Mouse (Mus musculus) limb, embryonic 14.5 days (tissue): ENCODE results near the gene Usp7. TPM values are rescaled to one million over a fixed set of nuclear protein-coding genes. Genes with fewer than 3 reads are reported as not detected.

Source experiments
- ATAC-seq: fragments of 200-750 bp; cut with Nextera tagmentation; 2 replicates; pipeline ENCODE4 v1.8.0; 2017; ENCODE audit warnings: low read depth, moderate number of reproducible peaks, moderate TSS enrichment; ENCODE audit not compliant: low FRiP score
- DNase-seq: peaks from one replicate; pipeline ENCODE4 v3.0.0-alpha.2; 2015; ENCODE audit warnings: low spot score
- H3K27ac ChIP-seq: fragments of 300-500 bp; sonication (generic); replicated peaks from 2 replicates; pipeline ENCODE4 v1.5.1; 2014; ENCODE audit warnings: low read depth, mild to moderate bottlenecking, low read length, moderate library complexity, mixed read lengths
- H3K27me3 ChIP-seq: fragments of 300-500 bp; sonication (generic); 2 replicates; pipeline ENCODE4 v1.6.1; 2014; ENCODE audit warnings: low read length, mixed read lengths; ENCODE audit not compliant: control insufficient read depth, insufficient read depth
- H3K36me3 ChIP-seq: fragments of 300-500 bp; sonication (generic); 2 replicates; pipeline ENCODE4 v1.6.1; 2014; ENCODE audit warnings: mild to moderate bottlenecking, low read length, moderate library complexity, mixed read lengths; ENCODE audit not compliant: control insufficient read depth, insufficient read depth
- H3K4me1 ChIP-seq: fragments of 300-500 bp; sonication (generic); 2 replicates; pipeline ENCODE4 v1.6.1; 2014; ENCODE audit warnings: antibody characterized with exemption, low read length, mixed read lengths; ENCODE audit not compliant: control insufficient read depth, insufficient read depth
- H3K4me2 ChIP-seq: fragments of 300-500 bp; sonication (generic); replicated peaks from 2 replicates; pipeline ENCODE4 v1.6.1; 2014; ENCODE audit warnings: low read depth, mild to moderate bottlenecking, low read length, moderate library complexity; ENCODE audit not compliant: severe bottlenecking
- H3K4me3 ChIP-seq: fragments of 300-500 bp; sonication (generic); replicated peaks from 2 replicates; pipeline ENCODE4 v1.5.1; 2014; ENCODE audit warnings: low read length
- H3K9ac ChIP-seq: fragments of 300-500 bp; sonication (generic); 2 replicates; pipeline ENCODE4 v1.6.1; 2014; ENCODE audit warnings: mild to moderate bottlenecking, low read depth, low read length, moderate library complexity; ENCODE audit not compliant: severe bottlenecking
- H3K9me3 ChIP-seq: fragments of 300-500 bp; sonication (generic); 2 replicates; pipeline ENCODE4 v1.6.1; 2016; ENCODE audit warnings: low read length; ENCODE audit not compliant: control insufficient read depth
- POLR2A ChIP-seq: fragments of 200-500 bp; IDR thresholded peaks from 2 replicates; pipeline ENCODE4 v1.8.0; 2012; ENCODE audit warnings: inconsistent platforms, mild to moderate bottlenecking, moderate library complexity, borderline replicate concordance; ENCODE audit not compliant: insufficient read depth, insufficient read length; ENCODE audit errors: extremely low read depth
- WGBS: fragments of 180-500 bp; shearing (Covaris S2); extraction: QIAGEN DNeasy Blood & Tissue Kit; methylation state at CpG from one replicate; pipeline ENCODE4 v1.1.7; 2014; 5-methylcytosine and 5-hydroxymethylcytosine counted together
- polyA plus RNA-seq, 2 experiments: library from polyadenylated mRNA; depleted of rRNA in 1 of 2; stranded (reverse) in 1 of 2; unstranded in 1 of 2; fragments of >200 nt; fragmentation: Nextera tagmentation in 1 of 2; extraction: Ambion mirVana in 1 of 2; gene quantifications; 2 replicates each; pipeline versions ENCODE4 v1.2.1 to v1.2.3; 2012 to 2014

The Usp7 gene
- polyA plus RNA-seq, 2 experiments: 47.1 to 104 TPM

- DNase-seq (no peak), ATAC-seq (no peak)
- Histone ChIP-seq H3K9ac (no peak overlapping the region), H3K36me3 (no peaks in the 10 kb centered on the region), H3K27ac (no peak overlapping the region), H3K4me3 (no peak overlapping the region), H3K4me1 (no peaks in the 10 kb centered on the region), H3K9me3 (no peaks in the 10 kb centered on the region), H3K27me3 (no peaks in the 10 kb centered on the region), H3K4me2 (no peak overlapping the region)
- 75% methylated on average over 2 of the region's 2 CpGs for WGBS
- no peak for TF ChIP-seq POLR2A
Measured at GRCm38 (mm10) chr16:8746509-8746908, 45.6 kb downstream of the Usp7 start.

- Histone ChIP-seq H3K4me2 (no peak overlapping the region), H3K9ac (no peak overlapping the region), H3K9me3 (no peaks in the 10 kb centered on the region), H3K27ac (no peak overlapping the region), H3K27me3 (no peaks in the 10 kb centered on the region), H3K4me3 (no peak overlapping the region), H3K36me3 (no peaks in the 10 kb centered on the region), H3K4me1 (no peaks in the 10 kb centered on the region)
- ATAC-seq (no peak), DNase-seq (no peak)
- WGBS: 91% methylated on average over 2 of the region's 2 CpGs
- TF ChIP-seq POLR2A: no peak
Measured at GRCm38 (mm10) chr16:8745751-8746150, 46.4 kb downstream of the Usp7 start.

GRCm38 (mm10) chr16:8743989-8744388 is 48.1 kb downstream of the Usp7 start:
- H3K27me3 ChIP-seq: no peaks in the 10 kb centered on the region
- H3K36me3 ChIP-seq: no peaks in the 10 kb centered on the region
- no peak overlapping the region for H3K27ac ChIP-seq
- ATAC-seq: no peak
- no peaks in the 10 kb centered on the region for H3K9me3 ChIP-seq
- H3K9ac ChIP-seq: no peak overlapping the region
- no peak for DNase-seq
- H3K4me1 ChIP-seq: no peaks in the 10 kb centered on the region
- TF ChIP-seq POLR2A: no peak
- no peak overlapping the region for H3K4me3 ChIP-seq
- 65% methylated on average over 3 of the region's 3 CpGs for WGBS
- no peak overlapping the region for H3K4me2 ChIP-seq

GRCm38 (mm10) chr16:8741697-8742096 is 50.4 kb downstream of the Usp7 start:
- H3K36me3 ChIP-seq: no peaks in the 10 kb centered on the region
- no peaks in the 10 kb centered on the region for H3K9me3 ChIP-seq
- no peak overlapping the region for H3K9ac ChIP-seq
- no peaks in the 10 kb centered on the region for H3K27me3 ChIP-seq
- DNase-seq: no peak
- ATAC-seq: no peak
- no peak overlapping the region for H3K4me3 ChIP-seq
- no peak for TF ChIP-seq POLR2A
- H3K4me2 ChIP-seq: no peak overlapping the region
- H3K4me1 ChIP-seq: peaks cover 6% of the 10 kb centered on the region
- WGBS: 70% methylated on average over 5 of the region's 5 CpGs
- no peak overlapping the region for H3K27ac ChIP-seq

GRCm38 (mm10) chr16:8741110-8741509 is 51.0 kb downstream of the Usp7 start:
- Histone ChIP-seq H3K9me3 (no peaks in the 10 kb centered on the region), H3K27me3 (no peaks in the 10 kb centered on the region), H3K36me3 (no peaks in the 10 kb centered on the region), H3K4me1 (peaks cover 12% of the 10 kb centered on the region), H3K4me3 (no peak overlapping the region), H3K27ac (no peak overlapping the region), H3K9ac (no peak overlapping the region), H3K4me2 (no peak overlapping the region)
- no peak for TF ChIP-seq POLR2A
- no peak for DNase-seq
- 38% methylated on average over 1 of the region's 1 CpGs for WGBS
- ATAC-seq: no peak
